Mouse (Mus musculus) hindbrain, embryonic 10.5 days (tissue): ENCODE measurements around the gene Tgfbr1. TPM values are rescaled to one million over a fixed set of nuclear protein-coding genes. Genes with fewer than 3 reads are reported as not detected.

Source experiments
- DNase-seq: peaks from one replicate; pipeline ENCODE4 v3.0.0-alpha.2; 2017; ENCODE audit warnings: low spot score
- H3K27ac ChIP-seq: fragments of 300-500 bp; sonication (generic); 2 replicates; pipeline ENCODE4 v1.5.1; 2016; ENCODE audit warnings: mild to moderate bottlenecking, moderate library complexity
- H3K27me3 ChIP-seq: fragments of 300-500 bp; sonication (generic); 2 replicates; pipeline ENCODE4 v1.6.1; 2016; ENCODE audit warnings: mild to moderate bottlenecking; ENCODE audit not compliant: poor library complexity, insufficient read depth, severe bottlenecking
- H3K36me3 ChIP-seq: fragments of 300-500 bp; sonication (generic); 2 replicates; pipeline ENCODE4 v1.6.1; 2016; ENCODE audit warnings: mild to moderate bottlenecking, moderate library complexity
- H3K4me1 ChIP-seq: fragments of 300-500 bp; sonication (generic); replicated peaks from 2 replicates; pipeline ENCODE4 v1.6.1; 2016; ENCODE audit warnings: mild to moderate bottlenecking
- H3K4me3 ChIP-seq: fragments of 300-500 bp; sonication (generic); 2 replicates; pipeline ENCODE4 v1.5.1; 2016; ENCODE audit warnings: mild to moderate bottlenecking, moderate library complexity
- H3K9me3 ChIP-seq: fragments of 300-500 bp; sonication (generic); 2 replicates; pipeline ENCODE4 v1.6.1; 2016; ENCODE audit warnings: mild to moderate bottlenecking, moderate library complexity
- WGBS: fragments of 180-500 bp; shearing (Covaris S2); methylation state at CpG from one replicate; pipeline ENCODE4 v1.1.7; 2016; 5-methylcytosine and 5-hydroxymethylcytosine counted together
- polyA plus RNA-seq: library from polyadenylated mRNA; unstranded; fragments of >200 nt; fragmentation: Nextera tagmentation; extraction: Ambion mirVana; gene quantifications from 2 replicates; pipeline ENCODE4 v1.2.1, GENCODE M21; 2016

Gene Tgfbr1
- polyA plus RNA-seq, 1 experiment from 2014 or later, result 85.8 TPM

- 79% methylated on average over 12 of the region's 12 CpGs for WGBS
- peaks cover 30% of the 10 kb centered on the region for H3K4me1 ChIP-seq
- DNase-seq, result no peak
- H3K4me3 ChIP-seq, result no peak overlapping the region
- H3K27ac ChIP-seq, result no peak overlapping the region
- H3K36me3 ChIP-seq, result no peaks in the 10 kb centered on the region
- peaks cover 31% of the 10 kb centered on the region for H3K27me3 ChIP-seq
- H3K9me3 ChIP-seq, result no peaks in the 10 kb centered on the region
Observed at GRCm38 (mm10) chr4:47435131-47435530, 82.1 kb downstream of the Tgfbr1 start.

- H3K27ac ChIP-seq, result no peak overlapping the region
- H3K27me3 ChIP-seq, result peaks cover 31% of the 10 kb centered on the region
- no peak for DNase-seq
- no peaks in the 10 kb centered on the region for H3K9me3 ChIP-seq
- peaks cover 30% of the 10 kb centered on the region for H3K4me1 ChIP-seq
- WGBS, result 79% methylated on average over 28 of the region's 28 CpGs
- no peaks in the 10 kb centered on the region for H3K36me3 ChIP-seq
- H3K4me3 ChIP-seq, result no peak overlapping the region
Observed at GRCm38 (mm10) chr4:47435566-47436360, 82.7 kb downstream of the Tgfbr1 start.

- peaks cover 30% of the 10 kb centered on the region for H3K4me1 ChIP-seq
- H3K4me3 ChIP-seq, result peak overlapping the region; percentile 64
- H3K27ac ChIP-seq, result peak overlapping the region; percentile 92
- H3K9me3 ChIP-seq, result no peaks in the 10 kb centered on the region
- WGBS, result 1% methylated on average over 33 of the region's 33 CpGs
- peaks cover 31% of the 10 kb centered on the region for H3K27me3 ChIP-seq
- H3K36me3 ChIP-seq, result no peaks in the 10 kb centered on the region
- DNase-seq, result peak; percentile 93
Observed at GRCm38 (mm10) chr4:47437365-47438340, 84.6 kb downstream of the Tgfbr1 start.

DNA sequence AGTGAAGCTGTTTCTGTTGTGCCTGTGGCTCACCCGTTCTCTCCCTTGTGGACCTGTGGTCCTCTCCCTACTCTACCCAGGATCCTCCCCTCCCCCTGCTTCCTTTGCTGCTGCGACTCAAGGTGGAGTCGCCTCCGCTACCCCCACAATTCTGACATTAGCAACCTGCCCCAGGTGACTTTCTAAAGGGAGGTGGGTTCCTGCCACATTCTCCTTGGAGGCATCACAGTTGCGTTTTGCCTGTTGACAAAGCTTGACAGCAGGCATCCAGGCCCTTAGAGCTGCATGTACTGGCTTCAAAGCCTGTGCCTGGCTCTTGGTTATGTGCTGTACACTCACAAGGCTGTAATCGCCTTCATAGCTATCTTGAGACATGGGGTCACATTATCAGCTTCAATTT is 85.9 kb downstream of the Tgfbr1 start:
- H3K36me3 ChIP-seq, result no peaks in the 10 kb centered on the region
- H3K27ac ChIP-seq, result peak overlapping the region; percentile 18; the same call in 1 of the 2 replicates
- H3K27me3 ChIP-seq, result peaks cover 31% of the 10 kb centered on the region
- DNase-seq, result no peak
- H3K4me3 ChIP-seq, result no peak overlapping the region
- 79% methylated on average over 6 of the region's 6 CpGs for WGBS
- H3K9me3 ChIP-seq, result no peaks in the 10 kb centered on the region
- H3K4me1 ChIP-seq, result peaks cover 30% of the 10 kb centered on the region

GRCm38 (mm10) chr4:47440951-47441350 is 87.9 kb downstream of the Tgfbr1 start:
- Histone ChIP-seq H3K36me3 (no peaks in the 10 kb centered on the region), H3K4me3 (no peak overlapping the region), H3K4me1 (peaks cover 19% of the 10 kb centered on the region), H3K27me3 (peaks cover 28% of the 10 kb centered on the region), H3K27ac (no peak overlapping the region), H3K9me3 (peaks cover 2% of the 10 kb centered on the region; the same call in 1 of the 2 replicates)
- WGBS, result 91% methylated on average over 11 of the region's 11 CpGs
- DNase-seq, result no peak

- peaks cover 4% of the 10 kb centered on the region; the same call in 1 of the 2 replicates for H3K27me3 ChIP-seq
- H3K9me3 ChIP-seq, result peaks cover 2% of the 10 kb centered on the region; the same call in 1 of the 2 replicates
- 86% methylated on average over 3 of the region's 3 CpGs for WGBS
- H3K4me3 ChIP-seq, result no peak overlapping the region
- H3K4me1 ChIP-seq, result peaks cover 12% of the 10 kb centered on the region
- DNase-seq, result no peak
- H3K36me3 ChIP-seq, result no peaks in the 10 kb centered on the region
- no peak overlapping the region for H3K27ac ChIP-seq
Observed at GRCm38 (mm10) chr4:47448526-47448925, 95.5 kb downstream of the Tgfbr1 start.

GRCm38 (mm10) chr4:47449116-47449515 is 96.1 kb downstream of the Tgfbr1 start:
- 57% methylated on average over 5 of the region's 5 CpGs for WGBS
- H3K27me3 ChIP-seq, result peaks cover 4% of the 10 kb centered on the region; the same call in 1 of the 2 replicates
- no peak overlapping the region for H3K27ac ChIP-seq
- no peak for DNase-seq
- peaks cover 12% of the 10 kb centered on the region for H3K4me1 ChIP-seq
- no peak overlapping the region for H3K4me3 ChIP-seq
- H3K36me3 ChIP-seq, result no peaks in the 10 kb centered on the region
- peaks cover 1% of the 10 kb centered on the region; the same call in 1 of the 2 replicates for H3K9me3 ChIP-seq

DNA sequence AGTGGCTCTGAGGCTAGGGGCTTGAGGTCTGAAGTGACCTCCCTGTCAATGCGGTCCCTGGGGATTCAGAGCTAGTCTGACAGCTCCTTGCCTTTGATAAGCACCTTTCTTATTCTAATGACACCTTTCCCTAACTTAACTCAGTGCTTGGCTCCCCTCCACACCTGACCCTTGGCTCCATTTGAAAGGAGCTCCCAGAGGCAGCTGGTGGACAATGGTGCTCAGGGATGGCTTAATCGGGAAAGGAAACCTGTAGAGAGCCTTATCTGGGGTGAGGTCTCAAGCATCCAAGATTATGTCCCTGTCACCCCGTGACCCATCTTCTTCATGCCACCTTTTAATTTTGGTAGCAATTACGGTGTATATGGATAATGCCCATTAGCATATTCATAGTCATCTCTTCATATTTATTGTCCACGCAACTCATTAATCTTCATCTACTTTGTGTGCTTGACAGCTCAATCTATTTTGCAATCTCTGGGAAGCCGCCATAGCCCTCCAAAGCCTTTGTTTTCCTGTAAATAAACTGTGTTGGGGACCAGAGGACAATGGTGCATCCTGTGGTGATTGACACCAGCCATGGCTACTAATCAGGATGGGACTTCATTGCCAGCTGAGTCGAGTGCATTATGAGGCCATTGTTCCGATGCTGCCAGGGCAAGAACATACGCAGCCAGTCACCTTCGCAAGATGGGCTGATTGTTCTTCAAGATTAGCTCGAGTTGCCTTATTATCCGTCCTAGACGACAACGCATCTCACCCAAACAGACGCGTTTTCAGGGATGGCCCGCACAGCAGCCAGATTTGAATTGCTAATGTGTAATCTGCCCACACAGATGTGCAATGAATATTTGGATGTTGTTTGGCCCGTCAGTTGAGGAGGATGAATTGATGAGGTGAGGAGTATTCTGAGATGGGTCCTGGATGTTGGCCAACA is 96.8 kb downstream of the Tgfbr1 start:
- DNase-seq, result peak; percentile 34
- Histone ChIP-seq H3K9me3 (no peaks in the 10 kb centered on the region), H3K27ac (no peak overlapping the region), H3K36me3 (no peaks in the 10 kb centered on the region), H3K4me1 (peaks cover 12% of the 10 kb centered on the region), H3K4me3 (peak overlapping the region; percentile 26; the same call in 1 of the 2 replicates), H3K27me3 (peaks cover 4% of the 10 kb centered on the region; the same call in 1 of the 2 replicates)
- 20% methylated on average over 18 of the region's 18 CpGs for WGBS

Other genes with a start within 250 kb of the Tgfbr1 start
- 4.7 and 6.4 TPM in 2 replicates for gene Col15a1, start 145.1 kb upstream of the Tgfbr1 start, polyA plus RNA-seq
- 94.9 and 120 TPM in 2 replicates for gene Alg2, start 121.1 kb downstream of the Tgfbr1 start, polyA plus RNA-seq
- gene Sec61b, start 121.4 kb downstream of the Tgfbr1 start, polyA plus RNA-seq, result 378 and 396 TPM in 2 replicates